Mouse (Mus musculus): ENCODE measurements around the gene Eps15l1. TPM values are rescaled to one million over a fixed set of nuclear protein-coding genes. Genes with fewer than 3 reads are reported as not detected.

Gene Eps15l1
- polyA plus RNA-seq, 1 experiment from 2014 or later = 60.6 TPM

DNA sequence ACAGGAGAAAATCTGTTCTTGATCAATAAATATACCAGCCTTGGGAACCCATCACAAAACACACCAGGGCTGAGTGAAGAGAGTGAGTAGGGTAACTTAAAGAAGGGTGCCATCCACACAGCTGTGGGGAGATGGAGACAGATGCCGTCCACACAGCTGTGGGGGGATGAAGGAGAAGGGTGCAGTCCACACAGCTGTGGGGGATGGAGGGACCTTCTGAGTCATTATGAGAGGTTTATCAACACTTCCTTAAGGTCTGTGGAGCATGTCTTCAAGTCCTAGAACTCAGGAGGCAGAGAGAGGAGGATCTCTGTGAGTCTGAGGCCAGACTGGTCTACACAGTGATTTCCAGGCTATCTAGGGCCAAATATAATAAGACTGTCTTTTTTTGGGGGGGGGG, 19.9 kb downstream of the Eps15l1 start:
- peaks cover 33% of the 10 kb centered on the region for H3K36me3 ChIP-seq (ENCODE audit: control insufficient read depth, insufficient read depth, low read length)
- no peak overlapping the region for H3K4me3 ChIP-seq (ENCODE audit: low read depth, low read length)
- no peak overlapping the region for H3K27ac ChIP-seq (ENCODE audit: low read depth)
- H3K4me2 ChIP-seq (ENCODE audit: low read length) = no peak overlapping the region
- H3K9me3 ChIP-seq (ENCODE audit: control insufficient read depth, low read length) = no peaks in the 10 kb centered on the region
- no peaks in the 10 kb centered on the region for H3K4me1 ChIP-seq (replicated peaks; ENCODE audit: control insufficient read depth, insufficient read depth, low read length)
- H3K27me3 ChIP-seq (replicated peaks; ENCODE audit: control insufficient read depth, insufficient read depth, low read length) = no peaks in the 10 kb centered on the region
- WGBS = 73% methylated on average over 1 of the region's 1 CpGs
- H3K9ac ChIP-seq (ENCODE audit: low read length) = no peak overlapping the region
- ATAC-seq (replicated peaks; ENCODE audit: low FRiP score, low TSS enrichment, low read depth) (no peak), DNase-seq (ENCODE audit: low spot score) (no peak)

DNA sequence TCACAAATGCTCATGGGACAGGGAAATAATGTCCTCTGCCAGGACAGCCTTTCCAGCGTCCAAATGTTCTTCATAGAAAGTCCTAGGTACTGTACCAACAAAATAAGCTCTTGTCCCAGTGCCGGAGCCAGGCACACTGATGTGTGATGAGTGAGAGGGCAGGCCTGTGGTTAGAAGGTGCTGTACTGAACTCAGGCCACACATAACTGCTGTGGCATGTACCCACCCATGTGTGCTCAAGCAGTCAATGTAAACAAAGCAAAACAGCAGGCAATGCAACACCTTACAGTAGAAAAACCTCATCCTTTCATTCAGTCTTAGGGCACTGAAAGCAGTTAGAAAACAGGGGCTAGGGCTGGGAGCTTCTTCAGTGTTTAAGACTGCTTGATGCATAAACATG, 35.5 kb downstream of the Eps15l1 start:
- Histone ChIP-seq H3K4me1 (replicated peaks; ENCODE audit: control insufficient read depth, insufficient read depth, low read length) (no peaks in the 10 kb centered on the region), H3K36me3 (ENCODE audit: control insufficient read depth, insufficient read depth, low read length) (peaks cover 97% of the 10 kb centered on the region), H3K4me2 (ENCODE audit: low read length) (no peak overlapping the region), H3K27ac (ENCODE audit: low read depth) (no peak overlapping the region), H3K9me3 (ENCODE audit: control insufficient read depth, low read length) (no peaks in the 10 kb centered on the region), H3K4me3 (ENCODE audit: low read depth, low read length) (no peak overlapping the region), H3K27me3 (replicated peaks; ENCODE audit: control insufficient read depth, insufficient read depth, low read length) (no peaks in the 10 kb centered on the region), H3K9ac (ENCODE audit: low read length) (no peak overlapping the region)
- WGBS = 91% methylated on average over 2 of the region's 2 CpGs
- DNase-seq (ENCODE audit: low spot score) (no peak), ATAC-seq (replicated peaks; ENCODE audit: low FRiP score, low TSS enrichment, low read depth) (no peak)

DNA sequence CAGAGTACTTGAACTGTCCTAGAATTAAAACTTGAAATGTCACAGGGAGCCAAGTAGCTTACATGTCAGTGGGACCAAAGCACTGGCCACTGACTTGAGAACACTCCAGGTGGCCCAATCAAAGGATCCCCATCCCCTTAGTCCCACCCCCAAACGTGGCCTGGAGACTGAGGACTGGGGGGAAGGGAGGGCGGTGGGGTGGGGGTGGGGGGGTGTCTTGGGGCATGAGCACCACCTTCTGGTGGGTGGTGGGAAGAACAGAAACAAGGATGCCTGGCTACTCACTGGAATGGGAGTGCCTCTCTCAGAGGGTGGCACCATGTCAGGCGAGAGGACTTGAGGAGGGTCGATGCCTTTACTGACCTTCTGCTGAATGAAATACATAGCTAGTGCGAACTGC, 38.9 kb downstream of the Eps15l1 start:
- Histone ChIP-seq H3K4me3 (ENCODE audit: low read depth, low read length) (no peak overlapping the region), H3K27me3 (replicated peaks; ENCODE audit: control insufficient read depth, insufficient read depth, low read length) (no peaks in the 10 kb centered on the region), H3K9ac (ENCODE audit: low read length) (no peak overlapping the region), H3K27ac (ENCODE audit: low read depth) (no peak overlapping the region), H3K4me1 (replicated peaks; ENCODE audit: control insufficient read depth, insufficient read depth, low read length) (no peaks in the 10 kb centered on the region), H3K9me3 (ENCODE audit: control insufficient read depth, low read length) (no peaks in the 10 kb centered on the region), H3K4me2 (ENCODE audit: low read length) (no peak overlapping the region), H3K36me3 (ENCODE audit: control insufficient read depth, insufficient read depth, low read length) (peaks cover 99% of the 10 kb centered on the region)
- ATAC-seq (replicated peaks; ENCODE audit: low FRiP score, low TSS enrichment, low read depth) (no peak), DNase-seq (ENCODE audit: low spot score) (no peak)
- 55% methylated on average over 5 of the region's 5 CpGs for WGBS

DNA sequence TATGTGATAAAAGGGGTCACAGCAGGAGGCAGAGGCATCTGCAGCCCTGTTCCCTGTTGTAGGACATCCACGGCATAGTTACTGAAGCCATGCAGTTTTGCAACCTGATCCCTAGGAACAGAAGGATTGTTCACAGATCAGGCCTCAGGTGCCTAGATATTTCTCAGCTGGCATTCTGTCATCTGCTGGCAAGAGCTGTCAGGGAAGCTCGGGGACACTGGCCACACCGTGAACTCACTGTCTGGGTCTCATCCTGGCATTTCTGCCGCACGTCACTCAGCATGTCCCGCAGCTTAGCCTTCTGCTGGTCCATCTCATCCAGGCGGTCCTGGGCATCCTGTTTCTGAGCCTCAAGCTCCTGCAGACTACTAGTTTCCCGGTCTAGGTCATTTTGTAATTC, 40.6 kb downstream of the Eps15l1 start:
- Histone ChIP-seq H3K9me3 (ENCODE audit: control insufficient read depth, low read length) (no peaks in the 10 kb centered on the region), H3K36me3 (ENCODE audit: control insufficient read depth, insufficient read depth, low read length) (peaks cover 98% of the 10 kb centered on the region), H3K9ac (ENCODE audit: low read length) (no peak overlapping the region), H3K4me1 (replicated peaks; ENCODE audit: control insufficient read depth, insufficient read depth, low read length) (no peaks in the 10 kb centered on the region), H3K27me3 (replicated peaks; ENCODE audit: control insufficient read depth, insufficient read depth, low read length) (no peaks in the 10 kb centered on the region), H3K4me3 (ENCODE audit: low read depth, low read length) (no peak overlapping the region), H3K4me2 (ENCODE audit: low read length) (no peak overlapping the region), H3K27ac (ENCODE audit: low read depth) (no peak overlapping the region)
- DNase-seq (ENCODE audit: low spot score) (no peak), ATAC-seq (replicated peaks; ENCODE audit: low FRiP score, low TSS enrichment, low read depth) (no peak)
- WGBS = 87% methylated on average over 8 of the region's 8 CpGs

DNA sequence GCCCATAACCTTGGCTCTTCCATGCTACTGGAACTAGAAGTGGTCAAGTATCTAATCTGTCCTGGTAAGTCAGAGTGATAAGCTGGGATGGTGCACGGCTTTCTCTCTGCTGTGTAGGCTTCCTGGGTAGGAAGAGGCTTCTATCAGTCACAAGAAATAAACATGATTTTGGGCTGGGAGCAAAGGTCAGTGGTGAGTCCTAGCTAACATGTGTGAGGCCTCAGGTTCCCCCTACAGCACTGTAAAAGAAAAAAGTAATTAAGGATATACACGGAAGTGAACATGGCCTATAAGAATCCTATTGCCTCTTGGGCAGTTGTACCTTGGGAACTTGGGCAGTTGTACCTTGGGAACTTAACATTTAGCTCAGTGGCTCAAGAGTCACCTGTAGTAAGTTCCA, 44.4 kb downstream of the Eps15l1 start:
- ATAC-seq (replicated peaks; ENCODE audit: low FRiP score, low TSS enrichment, low read depth) = no peak
- H3K9me3 ChIP-seq (ENCODE audit: control insufficient read depth, low read length) = no peaks in the 10 kb centered on the region
- H3K4me3 ChIP-seq (ENCODE audit: low read depth, low read length) = no peak overlapping the region
- H3K4me1 ChIP-seq (replicated peaks; ENCODE audit: control insufficient read depth, insufficient read depth, low read length) = no peaks in the 10 kb centered on the region
- no peak overlapping the region for H3K9ac ChIP-seq (ENCODE audit: low read length)
- peaks cover 95% of the 10 kb centered on the region for H3K36me3 ChIP-seq (ENCODE audit: control insufficient read depth, insufficient read depth, low read length)
- no peak overlapping the region for H3K4me2 ChIP-seq (ENCODE audit: low read length)
- no peak overlapping the region for H3K27ac ChIP-seq (ENCODE audit: low read depth)
- DNase-seq (ENCODE audit: low spot score) = no peak
- H3K27me3 ChIP-seq (replicated peaks; ENCODE audit: control insufficient read depth, insufficient read depth, low read length) = no peaks in the 10 kb centered on the region
- 78% methylated on average over 2 of the region's 2 CpGs for WGBS

DNA sequence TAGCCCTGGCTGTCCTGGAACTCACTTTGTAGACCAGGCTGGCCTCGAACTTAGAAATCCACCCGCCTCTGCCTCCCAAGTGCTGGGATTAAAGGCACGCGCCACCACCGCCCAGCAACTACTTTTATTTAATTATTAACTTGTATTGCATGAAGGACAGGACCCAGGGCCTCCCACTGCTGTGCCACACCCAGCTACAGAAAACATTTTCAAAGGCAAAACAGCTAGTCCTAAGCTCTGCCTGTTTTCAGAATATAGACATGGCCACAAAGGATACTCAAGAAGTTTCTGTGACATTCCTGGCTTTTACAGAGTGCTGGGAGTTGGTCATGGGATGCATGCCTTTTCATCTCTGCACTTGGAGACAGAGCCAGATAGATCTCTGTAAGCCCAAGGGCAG, 45.0 kb downstream of the Eps15l1 start:
- H3K36me3 ChIP-seq (ENCODE audit: control insufficient read depth, insufficient read depth, low read length) = peaks cover 95% of the 10 kb centered on the region
- H3K9ac ChIP-seq (ENCODE audit: low read length) = no peak overlapping the region
- WGBS = 76% methylated on average over 5 of the region's 5 CpGs
- H3K4me3 ChIP-seq (ENCODE audit: low read depth, low read length) = no peak overlapping the region
- no peaks in the 10 kb centered on the region for H3K9me3 ChIP-seq (ENCODE audit: control insufficient read depth, low read length)
- DNase-seq (ENCODE audit: low spot score) (no peak), ATAC-seq (replicated peaks; ENCODE audit: low FRiP score, low TSS enrichment, low read depth) (no peak)
- H3K27me3 ChIP-seq (replicated peaks; ENCODE audit: control insufficient read depth, insufficient read depth, low read length) = no peaks in the 10 kb centered on the region
- H3K4me2 ChIP-seq (ENCODE audit: low read length) = no peak overlapping the region
- H3K4me1 ChIP-seq (replicated peaks; ENCODE audit: control insufficient read depth, insufficient read depth, low read length) = no peaks in the 10 kb centered on the region
- H3K27ac ChIP-seq (ENCODE audit: low read depth) = no peak overlapping the region

DNA sequence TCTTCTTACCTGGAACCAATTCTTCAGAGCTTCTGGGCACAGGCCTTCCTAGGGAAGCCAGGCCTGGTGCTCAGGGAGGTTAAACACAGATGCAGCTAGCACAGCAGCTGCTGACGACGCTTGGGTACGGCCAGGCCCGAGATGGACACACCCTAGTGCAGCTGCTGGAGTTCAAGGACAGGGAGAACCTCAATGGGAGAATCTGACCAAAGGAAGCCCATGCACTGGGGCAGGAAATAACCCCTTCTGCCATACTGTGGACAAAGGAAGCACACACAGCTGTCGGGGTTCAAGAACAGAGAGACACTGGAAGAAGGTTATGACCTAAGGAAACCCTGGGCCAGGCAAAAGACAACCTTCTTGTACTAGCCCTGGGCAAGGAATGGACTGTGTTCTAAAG, 46.1 kb downstream of the Eps15l1 start:
- no peaks in the 10 kb centered on the region for H3K9me3 ChIP-seq (ENCODE audit: control insufficient read depth, low read length)
- WGBS = 82% methylated on average over 5 of the region's 5 CpGs
- ATAC-seq (replicated peaks; ENCODE audit: low FRiP score, low TSS enrichment, low read depth) (no peak), DNase-seq (ENCODE audit: low spot score) (no peak)
- H3K27ac ChIP-seq (ENCODE audit: low read depth) = no peak overlapping the region
- H3K4me3 ChIP-seq (ENCODE audit: low read depth, low read length) = no peak overlapping the region
- H3K4me1 ChIP-seq (replicated peaks; ENCODE audit: control insufficient read depth, insufficient read depth, low read length) = no peaks in the 10 kb centered on the region
- H3K27me3 ChIP-seq (replicated peaks; ENCODE audit: control insufficient read depth, insufficient read depth, low read length) = no peaks in the 10 kb centered on the region
- no peak overlapping the region for H3K4me2 ChIP-seq (ENCODE audit: low read length)
- H3K36me3 ChIP-seq (ENCODE audit: control insufficient read depth, insufficient read depth, low read length) = peaks cover 95% of the 10 kb centered on the region
- no peak overlapping the region for H3K9ac ChIP-seq (ENCODE audit: low read length)

DNA sequence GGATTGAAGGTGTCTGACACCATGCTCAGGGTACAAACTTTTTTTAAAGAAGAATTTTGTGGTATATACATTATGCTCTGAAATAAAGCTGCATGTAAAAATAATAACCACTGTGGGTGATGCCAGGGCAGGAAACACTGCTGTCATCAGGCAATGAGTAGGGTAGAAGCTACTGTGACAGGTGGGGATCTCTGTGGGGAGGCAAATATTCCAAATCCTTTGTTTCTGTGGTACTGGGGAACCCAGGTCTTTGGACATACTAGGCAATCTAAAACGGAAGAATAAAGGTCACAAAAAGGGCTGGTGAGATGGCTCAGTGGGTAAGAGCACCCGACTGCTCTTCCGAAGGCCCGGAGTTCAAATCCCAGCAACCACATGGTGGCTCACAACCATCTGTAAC, 48.9 kb downstream of the Eps15l1 start:
- Histone ChIP-seq H3K9ac (ENCODE audit: low read length) (no peak overlapping the region), H3K9me3 (ENCODE audit: control insufficient read depth, low read length) (no peaks in the 10 kb centered on the region), H3K4me2 (ENCODE audit: low read length) (no peak overlapping the region), H3K4me1 (replicated peaks; ENCODE audit: control insufficient read depth, insufficient read depth, low read length) (no peaks in the 10 kb centered on the region), H3K4me3 (ENCODE audit: low read depth, low read length) (no peak overlapping the region), H3K27me3 (replicated peaks; ENCODE audit: control insufficient read depth, insufficient read depth, low read length) (no peaks in the 10 kb centered on the region), H3K27ac (ENCODE audit: low read depth) (no peak overlapping the region), H3K36me3 (ENCODE audit: control insufficient read depth, insufficient read depth, low read length) (peaks cover 95% of the 10 kb centered on the region)
- DNase-seq (ENCODE audit: low spot score) = no peak
- WGBS = 95% methylated on average over 4 of the region's 4 CpGs
- no peak for ATAC-seq (replicated peaks; ENCODE audit: low FRiP score, low TSS enrichment, low read depth)

DNA sequence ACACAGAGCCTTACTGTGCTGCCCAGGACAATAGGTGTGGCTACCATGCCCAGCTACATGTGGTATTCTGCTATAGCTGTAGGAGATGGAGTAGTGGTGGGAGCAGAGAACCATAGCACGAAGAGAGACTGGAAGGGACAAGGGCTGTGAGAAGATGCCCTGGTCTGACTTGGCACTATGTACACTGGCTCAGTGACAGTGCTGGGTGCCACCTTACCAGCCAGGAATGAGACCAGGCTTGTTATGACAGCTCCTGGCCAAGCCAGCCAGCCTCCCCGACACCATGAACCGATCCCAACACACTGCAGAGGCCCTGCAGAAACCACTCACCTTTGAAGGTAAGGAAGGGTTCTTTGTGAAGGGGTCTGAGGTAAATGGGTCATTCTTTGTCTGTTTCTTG, 49.9 kb downstream of the Eps15l1 start:
- H3K36me3 ChIP-seq (ENCODE audit: control insufficient read depth, insufficient read depth, low read length) = peaks cover 95% of the 10 kb centered on the region
- ATAC-seq (replicated peaks; ENCODE audit: low FRiP score, low TSS enrichment, low read depth) = no peak

More for the DNA sequence above, 49.9 kb downstream of the Eps15l1 start:
- Histone ChIP-seq H3K9me3 (ENCODE audit: control insufficient read depth, low read length) (no peaks in the 10 kb centered on the region), H3K4me1 (replicated peaks; ENCODE audit: control insufficient read depth, insufficient read depth, low read length) (no peaks in the 10 kb centered on the region), H3K4me3 (ENCODE audit: low read depth, low read length) (no peak overlapping the region), H3K4me2 (ENCODE audit: low read length) (no peak overlapping the region), H3K27ac (ENCODE audit: low read depth) (no peak overlapping the region), H3K27me3 (replicated peaks; ENCODE audit: control insufficient read depth, insufficient read depth, low read length) (no peaks in the 10 kb centered on the region), H3K9ac (ENCODE audit: low read length) (no peak overlapping the region)
- WGBS = 96% methylated on average over 3 of the region's 3 CpGs
- no peak for DNase-seq (ENCODE audit: low spot score)

Measured in intestine, embryonic 14.5 days (tissue).